Mouse (Mus musculus) G1E (cell line): Measurements from ENCODE around the gene Srpx2.

Experiments
- CTCF ChIP-seq: IDR thresholded peaks from 2 replicates; pipeline ENCODE4 v1.5.1; 2012; ENCODE audit warnings: low read depth, low read length, inconsistent platforms, mixed read lengths
- GATA1 ChIP-seq: IDR thresholded peaks from 2 replicates; pipeline ENCODE4 v1.6.1; 2012; ENCODE audit warnings: borderline replicate concordance, low read length, inconsistent platforms, mixed read lengths
- GATA2 ChIP-seq: IDR thresholded peaks from 2 replicates; pipeline ENCODE4 v1.6.1; 2012; ENCODE audit warnings: low read depth, low read length, inconsistent platforms, borderline replicate concordance
- POLR2AphosphoS5 ChIP-seq: IDR thresholded peaks from 2 replicates; pipeline ENCODE4 v1.6.1; 2012; ENCODE audit warnings: low read depth, low read length, inconsistent platforms; ENCODE audit not compliant: insufficient replicate concordance
- TAL1 ChIP-seq: conservative IDR thresholded peaks from 2 replicates; pipeline ENCODE4 v1.6.1; 2012; ENCODE audit warnings: low read depth, low read length, inconsistent platforms, mixed read lengths

GRCm38 (mm10) chrX:133981231-133982002 lies 73.2 kb downstream of the Srpx2 start, which contains the start of gene Sytl4:
- TF ChIP-seq CTCF, result no peak
- no peak for TF ChIP-seq GATA1
- no peak for TF ChIP-seq POLR2AphosphoS5
- TF ChIP-seq TAL1, result no peak
- no peak for TF ChIP-seq GATA2
